Mouse (Mus musculus) neutrophil, adult 65 days (primary cell): Measurements from ENCODE around the gene Lrrc30. TPM values are rescaled to one million over a fixed set of nuclear protein-coding genes. Genes with fewer than 3 reads are reported as not detected.

Source experiments
- total RNA-seq: library from RNA; stranded (reverse); gene quantifications from 2 replicates; pipeline ENCODE4 v1.2.4, GENCODE M21; 2023

Lrrc30 gene
- not detected in 2 replicates for total RNA-seq

GRCm38 (mm10) chr17:67632676-67633339 is at the start of gene Lrrc30:
Gene Lrrc30, minus strand, starts transcription at chr17:67632723.

Other genes with a start within 250 kb of the Lrrc30 start
- gene Lama1, start 64.5 kb upstream of the Lrrc30 start, total RNA-seq = not detected in 2 replicates